Mouse (Mus musculus) layer of hippocampus, adult 9-11 months (tissue): Measurements from ENCODE around the gene Sh3gl1.

Experiments
- DNase-seq: peaks from one replicate; pipeline ENCODE4 v3.0.0; 2022

The Sh3gl1 gene

GRCm38 (mm10) chr17:56039345-56039744, 2.9 kb upstream of the Sh3gl1 start:
- no peak for DNase-seq

DNA sequence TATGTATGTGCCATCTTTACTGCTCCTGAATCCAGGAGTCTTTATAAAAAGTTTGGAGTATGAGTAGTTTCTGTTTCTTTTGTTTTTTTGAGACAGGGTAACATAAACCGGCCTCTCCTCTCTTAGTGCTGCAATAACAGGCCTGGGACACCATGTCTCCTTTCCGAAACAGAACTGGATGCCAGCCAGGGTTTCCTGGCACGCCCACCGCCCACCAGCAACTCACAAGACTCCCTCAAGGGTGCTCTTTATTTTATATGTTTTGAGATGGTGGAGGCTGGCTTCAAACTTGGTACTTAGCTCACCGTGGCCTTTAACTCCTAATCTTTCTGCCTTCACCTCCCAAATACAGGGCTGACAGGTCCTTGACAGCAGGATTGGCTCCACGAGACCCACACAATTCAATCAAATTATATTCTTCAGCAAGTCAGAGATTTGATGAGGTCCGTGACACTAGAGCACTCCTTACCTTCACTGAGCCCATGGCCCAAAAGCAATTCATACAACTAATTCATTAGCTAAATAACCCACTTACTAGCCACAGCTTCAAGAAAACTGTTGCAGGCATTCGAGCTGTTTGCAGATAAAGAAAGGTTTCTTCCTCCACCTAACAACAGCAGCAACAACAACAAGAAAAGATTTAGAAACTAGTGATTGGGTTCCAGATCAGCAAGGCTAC, 2.3 kb upstream of the Sh3gl1 start:
- no peak for DNase-seq

DNA sequence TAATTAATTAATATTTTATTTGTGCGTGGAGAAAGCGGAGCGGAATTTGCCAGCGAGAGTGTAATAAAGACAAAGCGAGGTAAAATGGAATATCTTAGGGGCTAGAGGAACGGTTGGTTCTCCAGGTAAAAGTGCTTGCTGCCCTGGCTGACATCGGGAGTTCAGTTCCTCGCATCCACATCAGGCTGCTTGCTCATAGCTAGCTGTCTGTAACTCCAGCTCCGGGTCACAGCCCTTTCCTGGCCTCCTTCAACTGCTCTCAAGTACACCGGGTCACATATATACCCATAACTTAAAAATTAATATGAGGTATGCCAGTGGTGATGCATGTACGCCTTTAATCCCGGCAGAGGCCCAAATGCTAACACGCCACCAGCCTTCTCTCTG, 459 bp upstream of the Sh3gl1 start:
- no peak for DNase-seq

GRCm38 (mm10) chr17:56035216-56035615, 1.2 kb downstream of the Sh3gl1 start:
- DNase-seq: no peak

GRCm38 (mm10) chr17:56034726-56035100, 1.7 kb downstream of the Sh3gl1 start:
- no peak for DNase-seq

- no peak for DNase-seq
Measured at GRCm38 (mm10) chr17:56034040-56034725, 2.3 kb downstream of the Sh3gl1 start.

DNA sequence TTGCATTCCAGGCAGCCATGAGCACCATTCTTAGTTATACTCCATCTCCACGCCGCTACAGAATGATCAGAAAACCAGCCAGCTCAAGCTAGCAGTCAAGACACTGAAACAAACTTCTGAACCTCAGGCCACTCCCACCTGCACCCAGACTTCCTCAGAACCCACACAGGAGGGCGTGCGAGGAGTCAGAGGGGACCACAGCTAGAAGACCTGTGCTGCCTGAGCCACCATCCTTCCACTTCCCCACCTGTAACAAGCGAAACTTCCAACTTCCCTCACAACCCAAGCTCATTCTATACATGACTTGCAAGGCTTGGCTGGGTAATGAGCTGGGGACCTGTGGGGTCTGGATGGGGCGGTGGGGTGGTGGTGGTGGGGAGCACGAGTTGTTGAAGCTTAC, 3.6 kb downstream of the Sh3gl1 start:
- no peak for DNase-seq

- no peak for DNase-seq
Measured at GRCm38 (mm10) chr17:56032127-56032733, 4.2 kb downstream of the Sh3gl1 start.

DNA sequence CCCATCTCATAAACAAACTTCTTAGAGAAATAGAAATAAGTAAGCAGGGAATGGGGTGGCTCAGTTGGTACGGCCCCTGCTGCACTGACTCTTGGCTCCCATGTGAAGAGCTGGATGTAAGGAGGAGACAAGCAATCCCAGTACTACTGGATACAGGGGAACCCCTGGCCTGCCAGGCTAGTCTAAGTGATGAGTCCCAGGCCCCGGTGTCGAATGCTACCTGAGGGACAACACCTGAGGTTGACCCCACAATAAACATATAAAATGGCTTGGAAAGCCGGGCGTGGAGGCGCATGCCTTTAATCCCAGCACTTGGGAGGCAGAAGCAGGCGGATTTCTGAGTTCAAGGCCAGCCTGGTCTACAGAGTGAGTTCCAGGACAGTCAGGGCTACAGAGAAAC, 5.0 kb downstream of the Sh3gl1 start:
- DNase-seq: no peak

GRCm38 (mm10) chr17:56030919-56031318, 5.5 kb downstream of the Sh3gl1 start:
- DNase-seq: peak; percentile 73

- DNase-seq: no peak
Measured at GRCm38 (mm10) chr17:56030238-56030870, 6.1 kb downstream of the Sh3gl1 start.

GRCm38 (mm10) chr17:56027801-56028441, 8.5 kb downstream of the Sh3gl1 start:
- DNase-seq: no peak

GRCm38 (mm10) chr17:56026881-56027280, 9.6 kb downstream of the Sh3gl1 start:
- no peak for DNase-seq

DNA sequence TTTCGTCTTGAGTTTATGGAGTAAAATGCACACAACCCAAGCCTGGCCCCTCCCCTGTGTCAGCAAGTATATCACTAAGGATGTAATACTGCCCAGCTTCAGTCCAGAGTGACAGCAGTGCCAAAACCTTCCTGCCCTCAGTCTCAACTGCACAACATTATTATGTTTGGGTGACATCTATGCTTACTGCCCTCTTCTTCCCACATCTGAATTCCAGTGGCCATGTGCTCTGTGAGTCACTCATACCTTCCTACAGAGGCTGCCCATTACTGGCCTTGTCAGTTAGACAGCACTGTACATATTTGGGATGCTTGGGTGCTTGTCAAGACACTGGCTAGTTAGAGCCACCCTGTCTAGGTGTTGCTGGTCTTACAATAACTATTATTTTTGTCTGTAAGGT, 10.1 kb downstream of the Sh3gl1 start:
- no peak for DNase-seq

DNA sequence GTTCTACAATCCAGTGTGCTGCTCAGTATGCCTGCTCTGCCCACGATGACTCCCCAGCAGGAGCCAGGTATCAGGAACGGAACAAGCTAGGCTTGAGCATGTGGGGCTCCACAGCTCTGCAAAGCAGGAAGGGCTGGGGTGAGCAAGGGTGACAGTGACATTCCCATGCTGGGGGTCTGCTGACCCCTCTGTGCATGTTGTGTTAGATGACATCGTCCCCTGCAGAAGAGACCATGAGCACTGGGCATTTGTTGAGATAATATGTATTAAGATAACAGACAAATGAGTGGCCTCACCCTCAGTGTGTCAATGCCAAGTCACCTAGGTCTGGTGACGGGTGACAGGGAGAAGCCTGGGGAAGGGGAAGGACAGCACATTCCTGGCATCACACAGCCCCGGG, 11.5 kb downstream of the Sh3gl1 start:
- no peak for DNase-seq

DNA sequence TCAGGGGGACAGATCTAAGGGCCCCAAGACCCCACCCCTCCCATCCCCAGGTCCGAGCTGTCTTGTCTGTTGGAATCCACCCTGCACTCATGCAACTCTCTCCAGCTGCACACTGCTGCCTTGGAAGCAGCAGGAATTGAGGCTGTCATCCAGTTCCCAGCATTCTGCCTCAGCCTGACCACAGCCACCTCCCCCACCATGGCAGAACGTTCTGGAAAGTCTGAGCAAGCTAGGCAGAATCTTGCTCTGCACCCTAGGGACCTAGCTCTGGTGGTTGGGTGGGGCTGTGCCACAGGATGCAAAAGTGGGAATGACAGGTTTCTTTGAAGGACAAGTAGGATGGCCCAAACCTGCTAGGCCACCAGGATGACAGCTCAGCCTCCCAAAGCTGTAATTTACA, 12.0 kb downstream of the Sh3gl1 start:
- no peak for DNase-seq

GRCm38 (mm10) chr17:56023386-56023785, 13.0 kb downstream of the Sh3gl1 start:
- DNase-seq: no peak

DNA sequence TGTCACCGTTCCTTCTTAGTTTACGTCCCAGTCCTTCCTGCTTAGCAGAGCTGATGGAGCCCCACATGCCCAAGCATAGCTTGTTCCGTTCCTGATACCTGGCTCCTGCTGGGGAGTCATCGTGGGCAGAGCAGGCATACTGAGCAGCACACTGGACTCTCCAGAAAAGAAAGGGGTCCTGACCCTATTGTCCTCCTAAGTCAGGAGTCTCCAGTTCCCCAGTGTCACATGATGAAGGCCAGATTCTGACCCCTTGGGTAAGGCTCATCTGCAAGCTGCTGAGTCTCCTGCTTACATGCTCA, 13.5 kb downstream of the Sh3gl1 start:
- no peak for DNase-seq

DNA sequence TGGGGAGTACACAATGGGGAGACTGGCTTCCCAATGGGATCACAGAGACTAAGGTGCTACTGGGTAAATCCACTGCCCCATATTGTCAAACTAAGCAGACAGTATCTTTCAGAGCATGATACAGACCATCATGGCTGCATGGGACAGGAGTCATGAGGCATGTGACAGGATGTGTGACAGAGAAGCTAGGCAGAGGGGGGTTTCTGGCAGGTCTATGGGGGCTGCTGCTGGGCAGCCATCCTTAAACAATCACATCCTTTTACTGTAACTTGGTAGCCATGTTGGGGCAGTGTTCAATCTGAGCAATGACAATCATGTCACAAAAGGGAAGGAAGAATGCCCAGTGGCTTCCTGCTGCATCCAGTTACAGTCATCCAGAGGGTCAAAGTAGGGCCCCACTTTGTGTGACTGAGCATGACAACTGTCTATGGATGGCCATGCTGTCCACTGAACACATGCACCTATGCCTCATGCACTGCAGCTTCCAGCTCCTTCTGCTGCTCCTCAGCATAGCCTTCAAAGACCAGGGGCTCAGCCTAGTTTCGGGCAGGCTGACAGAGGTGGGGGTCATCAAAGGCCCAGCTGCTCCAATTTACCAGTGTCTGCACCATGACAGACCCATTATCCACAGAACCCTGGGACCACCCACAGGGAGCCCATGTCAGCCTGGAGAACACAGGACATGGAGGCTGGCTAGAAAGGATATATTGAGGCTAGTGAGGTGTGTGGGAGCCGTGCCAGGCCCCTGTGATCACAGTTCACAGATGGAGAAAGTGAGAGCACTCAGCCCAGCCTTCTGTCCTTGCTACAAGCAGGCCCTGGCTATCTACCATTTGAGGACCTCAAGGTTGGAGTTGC, 14.1 kb downstream of the Sh3gl1 start:
- DNase-seq: no peak

GRCm38 (mm10) chr17:56021161-56021910, 15.1 kb downstream of the Sh3gl1 start:
- peak; percentile 87 for DNase-seq

DNA sequence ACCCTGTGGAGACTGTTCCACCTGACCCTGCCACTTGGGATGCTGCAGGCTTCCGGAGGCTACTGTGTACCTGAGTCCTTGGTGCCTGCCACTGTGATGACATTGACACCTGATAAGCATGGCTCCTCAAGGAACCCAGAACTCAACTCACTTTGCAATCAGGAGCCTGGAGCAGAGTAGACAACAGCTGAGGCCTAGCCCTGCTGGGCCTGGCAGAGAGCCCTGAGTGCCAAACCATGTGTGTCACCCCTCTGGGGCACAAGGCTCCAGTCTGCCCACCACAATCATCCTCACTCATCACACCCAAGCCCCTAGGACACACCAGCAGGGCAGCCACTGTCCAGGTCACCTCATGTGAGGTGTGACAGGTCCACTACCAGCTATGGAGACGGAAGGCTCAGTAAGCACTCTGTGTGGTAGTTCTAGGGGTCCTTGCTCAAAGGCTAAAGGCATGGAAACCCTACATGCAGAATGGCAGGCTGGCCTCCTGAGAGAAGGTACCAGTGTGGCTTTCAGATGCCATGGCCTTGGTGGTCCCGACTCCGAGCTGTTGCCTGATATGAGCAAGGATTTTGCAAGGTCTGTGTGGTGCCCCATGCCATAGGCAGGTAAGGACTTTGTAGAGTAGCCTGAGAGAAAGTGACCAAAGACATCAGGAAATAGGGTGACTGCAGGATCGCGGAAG, 15.9 kb downstream of the Sh3gl1 start:
- DNase-seq: no peak
